Mouse (Mus musculus) G1E (cell line): ENCODE data around the gene Atp5g1.

Source experiments
- CTCF ChIP-seq: IDR thresholded peaks from 2 replicates; pipeline ENCODE4 v1.5.1; 2012; ENCODE audit warnings: low read depth, low read length, inconsistent platforms, mixed read lengths
- GATA1 ChIP-seq: IDR thresholded peaks from 2 replicates; pipeline ENCODE4 v1.6.1; 2012; ENCODE audit warnings: borderline replicate concordance, low read length, inconsistent platforms, mixed read lengths
- TAL1 ChIP-seq: conservative IDR thresholded peaks from 2 replicates; pipeline ENCODE4 v1.6.1; 2012; ENCODE audit warnings: low read depth, low read length, inconsistent platforms, mixed read lengths

GRCm38 (mm10) chr11:96033264-96033663 lies 42.2 kb downstream of the Atp5g1 start:
- TF ChIP-seq CTCF (0 out of 2 replicates have a peak, but pooled peaks have one; percentile 9), TAL1 (no peak), GATA1 (no peak)
